Mouse (Mus musculus) CH12.LX (cell line): ENCODE results near the gene Sprr2k. TPM values are rescaled to one million over a fixed set of nuclear protein-coding genes. Genes with fewer than 3 reads are reported as not detected.

Source experiments
- DNase-seq: peaks from one replicate; pipeline ENCODE4 v3.0.0-alpha.2; 2013; ENCODE audit errors: extremely low read depth
- H3K27ac ChIP-seq: 2 replicates; pipeline ENCODE4 v1.5.1; 2012; ENCODE audit warnings: low read depth, mild to moderate bottlenecking, control low read depth, moderate library complexity; ENCODE audit not compliant: insufficient read depth
- H3K27me3 ChIP-seq: replicated peaks from 2 replicates; pipeline ENCODE3; 2012; ENCODE audit warnings: inconsistent platforms
- H3K36me3 ChIP-seq, 2 experiments: replicated peaks in 1 of 2; 2 replicates each; pipeline versions ENCODE3 to v1.6.1; 2012; ENCODE audit warnings: inconsistent platforms in 1 of 2, low read length in 1 of 2, mild to moderate bottlenecking in 1 of 2, mixed read lengths in 1 of 2, moderate library complexity in 1 of 2; ENCODE audit not compliant: control insufficient read depth in 1 of 2, insufficient read depth in 1 of 2
- H3K4me1 ChIP-seq, 2 experiments: 2 replicates each; pipeline ENCODE4 v1.6.1; 2012; ENCODE audit warnings: inconsistent platforms in 1 of 2, moderate library complexity in 1 of 2; ENCODE audit not compliant: insufficient read depth in 2 of 2, control insufficient read depth in 1 of 2
- H3K4me2 ChIP-seq: 2 replicates; pipeline ENCODE4 v1.6.1; 2012; ENCODE audit warnings: low read depth, mild to moderate bottlenecking, control low read depth; ENCODE audit not compliant: poor library complexity, insufficient read depth, severe bottlenecking
- H3K4me3 ChIP-seq, 3 experiments: fragments of 150-350 bp in 1 of 3; sonication (generic) in 1 of 3; replicated peaks in 1 of 3; 2 replicates each; pipeline versions ENCODE3 to v1.5.1; 2011 to 2012; ENCODE audit warnings: low read depth in 2 of 3, low read length in 2 of 3, mild to moderate bottlenecking in 2 of 3, moderate library complexity in 2 of 3, control low read depth in 1 of 3, improper control_type of control experiment in 1 of 3, inconsistent platforms in 1 of 3, mixed read lengths in 1 of 3; ENCODE audit not compliant: poor library complexity in 1 of 3
- H3K79me2 ChIP-seq: replicated peaks from 2 replicates; pipeline ENCODE4 v1.6.1; 2012; ENCODE audit warnings: mild to moderate bottlenecking, moderate library complexity; ENCODE audit not compliant: control insufficient read depth, poor library complexity, insufficient read depth, severe bottlenecking; ENCODE audit errors: extremely low read depth
- H3K9ac ChIP-seq: 2 replicates; pipeline ENCODE4 v1.6.1; 2012; ENCODE audit warnings: low read depth, mild to moderate bottlenecking, control low read depth, moderate library complexity; ENCODE audit not compliant: insufficient read depth
- H3K9me3 ChIP-seq: replicated peaks from 2 replicates; pipeline ENCODE3; 2012; ENCODE audit warnings: low read length, inconsistent platforms, mixed read lengths
- BHLHE40 ChIP-seq: IDR thresholded peaks from 2 replicates; pipeline ENCODE4 v1.6.1; 2011; ENCODE audit warnings: mild to moderate bottlenecking, low read depth, low read length, improper control_type of control experiment
- CHD1 ChIP-seq: IDR thresholded peaks from 2 replicates; pipeline ENCODE4 v1.6.1; 2012; ENCODE audit warnings: low read depth, low read length, improper control_type of control experiment, inconsistent platforms
- ELF1 ChIP-seq: IDR thresholded peaks from 2 replicates; pipeline ENCODE4 v1.6.1; 2014; ENCODE audit warnings: low read depth, mild to moderate bottlenecking, inconsistent platforms, low read length, improper control_type of control experiment
- EP300 ChIP-seq: IDR thresholded peaks from 2 replicates; pipeline ENCODE4 v1.6.1; 2011; ENCODE audit warnings: low read length, improper control_type of control experiment
- ETS1 ChIP-seq: conservative IDR thresholded peaks from 2 replicates; pipeline ENCODE4 v1.6.1; 2012; ENCODE audit warnings: low read depth, mild to moderate bottlenecking, inconsistent platforms, low read length, improper control_type of control experiment, moderate library complexity
- GABPA ChIP-seq: IDR thresholded peaks from 2 replicates; pipeline ENCODE4 v1.6.1; 2012; ENCODE audit warnings: low read depth, low read length, improper control_type of control experiment, inconsistent platforms; ENCODE audit not compliant: insufficient replicate concordance
- KAT2A ChIP-seq: IDR thresholded peaks from 2 replicates; pipeline ENCODE4 v1.6.1; 2012; ENCODE audit warnings: low read length, improper control_type of control experiment, inconsistent platforms; ENCODE audit not compliant: insufficient replicate concordance
- MAFK ChIP-seq: IDR thresholded peaks from 2 replicates; pipeline ENCODE4 v1.6.1; 2011; ENCODE audit warnings: low read length, improper control_type of control experiment; ENCODE audit not compliant: insufficient replicate concordance
- MAX ChIP-seq: IDR thresholded peaks from 2 replicates; pipeline ENCODE4 v1.6.1; 2011; ENCODE audit warnings: low read length, improper control_type of control experiment
- MAZ ChIP-seq: IDR thresholded peaks from 2 replicates; pipeline ENCODE4 v1.6.1; 2012; ENCODE audit warnings: low read depth, mild to moderate bottlenecking, inconsistent platforms, low read length, improper control_type of control experiment, moderate library complexity
- MYC ChIP-seq: IDR thresholded peaks from 2 replicates; pipeline ENCODE4 v1.6.1; 2011; ENCODE audit warnings: low read depth, mild to moderate bottlenecking, improper control_type of control experiment, low read length
- NRF1 ChIP-seq: IDR thresholded peaks from 2 replicates; pipeline ENCODE4 v1.6.1; 2014; ENCODE audit warnings: low read depth, mild to moderate bottlenecking, inconsistent platforms, low read length, improper control_type of control experiment, moderate library complexity
- RAD21 ChIP-seq: IDR thresholded peaks from 2 replicates; pipeline ENCODE4 v1.6.1; 2011; ENCODE audit warnings: low read depth, mild to moderate bottlenecking, low read length, improper control_type of control experiment, moderate library complexity
- RCOR1 ChIP-seq: conservative IDR thresholded peaks from 2 replicates; pipeline ENCODE4 v1.6.1; 2012; ENCODE audit warnings: low read depth, mild to moderate bottlenecking, inconsistent platforms, low read length, improper control_type of control experiment
- SIN3A ChIP-seq: IDR thresholded peaks from 2 replicates; pipeline ENCODE4 v1.6.1; 2012; ENCODE audit warnings: low read length, improper control_type of control experiment, inconsistent platforms
- TBP ChIP-seq: conservative IDR thresholded peaks from 2 replicates; pipeline ENCODE4 v1.6.1; 2011; ENCODE audit warnings: low read depth, low read length, improper control_type of control experiment
- USF1 ChIP-seq: IDR thresholded peaks from 2 replicates; pipeline ENCODE4 v1.6.1; 2014; ENCODE audit warnings: low read depth, mild to moderate bottlenecking, inconsistent platforms, low read length, improper control_type of control experiment
- USF2 ChIP-seq: conservative IDR thresholded peaks from 2 replicates; pipeline ENCODE4 v1.6.1; 2011; ENCODE audit warnings: low read depth, low read length, improper control_type of control experiment
- ZMIZ1 ChIP-seq: IDR thresholded peaks from 2 replicates; pipeline ENCODE4 v1.6.1; 2012; ENCODE audit warnings: low read depth, mild to moderate bottlenecking, inconsistent platforms, low read length, improper control_type of control experiment
- dilution Hi-C: fragments of 300-500 bp; cut with MboI; formaldehyde crosslinking; loops from 2 replicates; pipeline ENCODE4 v1.14.3; 2020; ENCODE audit warnings: low sequenced_read_pairs; ENCODE audit not compliant: extremely low pct_unique_long_range_greater_than_20kb, extremely low pct_ligation_motif_present
- in situ Hi-C: fragments of 300-500 bp; cut with MboI; formaldehyde crosslinking; loops from 3 replicates; pipeline ENCODE4 v1.14.3; 2019; ENCODE audit warnings: low sequenced_read_pairs, low pct_ligation_motif_present, low pct_unique_long_range_greater_than_20kb, mixed read lengths
- polyA plus RNA-seq: library from polyadenylated mRNA; unstranded; fragments of >175 nt; gene quantifications from 2 replicates; pipeline ENCODE4 v1.2.1, GENCODE M21; 2012; ENCODE audit warnings: low read depth; ENCODE audit not compliant: insufficient read length
- total RNA-seq, 2 experiments: library from RNA; depleted of rRNA; stranded (reverse); fragments of 300-350 nt in 1 of 2; fragments of >200 nt in 1 of 2; gene quantifications; 2 replicates each; pipeline ENCODE4 v1.2.3; 2012 to 2014

Gene Sprr2k
- total and polyA plus RNA-seq, 3 experiments: not detected

DNA sequence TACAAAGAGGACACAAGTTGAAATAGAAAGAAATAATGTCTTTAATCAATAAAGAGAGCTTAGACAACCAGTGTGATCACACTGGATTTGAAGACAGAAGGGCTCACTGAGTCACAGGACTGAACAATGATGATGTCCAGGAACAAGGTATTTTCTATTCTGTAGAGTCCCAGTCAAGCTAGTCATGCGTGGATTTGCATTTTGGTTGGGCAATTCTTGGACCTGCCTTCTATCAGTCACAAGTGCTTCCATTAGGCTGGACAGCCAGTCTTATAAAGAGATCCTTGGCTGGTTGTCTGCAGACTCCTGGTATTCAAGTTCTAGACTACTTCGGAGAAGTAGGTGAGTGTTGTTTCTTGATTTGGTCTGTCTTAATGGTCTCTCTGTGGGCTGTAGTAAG, 24.7 kb upstream of the Sprr2k start, which contains the start of gene Sprr2i:
Sprr2i (plus strand) TSS at position 301 of the 400 bp plus-strand sequence.
- H3K4me2 ChIP-seq: no peak within 1 kb of the TSS
- no peak within 1 kb of the TSS for H3K27ac ChIP-seq
- H3K79me2 ChIP-seq: no peaks in the 10 kb centered on the region
- no peak for TF ChIP-seq ETS1
- TF ChIP-seq MAFK: no peak
- no peak for TF ChIP-seq RCOR1
- TF ChIP-seq RAD21: no peak
- no peak for TF ChIP-seq KAT2A
- no peak for TF ChIP-seq SIN3A
- no peak for DNase-seq
- peaks cover 30% of the 10 kb centered on the region for H3K9me3 ChIP-seq
- H3K9ac ChIP-seq: no peak within 1 kb of the TSS
- in situ Hi-C loops (no loop called here), dilution Hi-C loops (no loop called here)
- no peaks in the 10 kb centered on the region for H3K36me3 ChIP-seq
- no peak within 1 kb of the TSS for H3K4me3 ChIP-seq
- H3K27me3 ChIP-seq: no peaks in the 10 kb centered on the region
- no peaks in the 10 kb centered on the region for H3K4me1 ChIP-seq

DNA sequence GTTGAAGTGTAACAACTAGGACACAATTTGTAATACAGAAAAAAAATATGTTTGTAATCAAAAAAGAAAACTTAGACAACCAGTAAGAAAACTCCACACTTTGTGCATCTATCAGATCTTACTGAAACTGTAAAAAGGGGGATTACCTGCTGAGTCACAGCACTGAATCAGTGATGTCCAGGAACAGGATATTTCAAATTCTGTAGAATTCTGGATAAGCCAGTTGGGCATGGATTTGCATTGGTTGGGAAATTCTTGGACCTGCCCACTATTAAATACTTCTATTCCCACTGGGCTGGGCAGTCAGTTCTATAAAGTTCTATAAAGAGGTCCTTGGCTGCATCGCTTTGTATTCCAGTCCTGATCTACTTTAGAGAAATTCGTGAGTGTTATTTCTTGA, 14.6 kb upstream of the Sprr2k start, which contains the start of gene Sprr2j-ps:
Sprr2j-ps (plus strand) TSS at position 301 of the 400 bp plus-strand sequence.
- no peaks in the 10 kb centered on the region for H3K4me1 ChIP-seq
- H3K36me3 ChIP-seq: no peaks in the 10 kb centered on the region
- no peak within 1 kb of the TSS for H3K4me3 ChIP-seq
- H3K9ac ChIP-seq: no peak within 1 kb of the TSS
- in situ Hi-C loops: no loop called here
- no peak within 1 kb of the TSS for H3K27ac ChIP-seq
- no peak for TF ChIP-seq USF1
- no peak for TF ChIP-seq RCOR1
- no peak for TF ChIP-seq BHLHE40
- no peak for TF ChIP-seq MAZ
- TF ChIP-seq ELF1: no peak
- TF ChIP-seq NRF1: no peak
- no peak for TF ChIP-seq TBP
- no peak for TF ChIP-seq EP300
- no peak for TF ChIP-seq MAX
- TF ChIP-seq SIN3A: no peak
- TF ChIP-seq GABPA: no peak
- TF ChIP-seq MAFK: no peak
- no peak for TF ChIP-seq CHD1
- no peak for TF ChIP-seq ETS1
- TF ChIP-seq USF2: no peak
- TF ChIP-seq ZMIZ1: no peak
- TF ChIP-seq MYC: no peak
- H3K27me3 ChIP-seq: no peaks in the 10 kb centered on the region
- no peak for DNase-seq
- no peak within 1 kb of the TSS for H3K4me2 ChIP-seq
- H3K79me2 ChIP-seq: no peaks in the 10 kb centered on the region
- peaks cover 28% of the 10 kb centered on the region for H3K9me3 ChIP-seq
- dilution Hi-C loops: no loop called here
